Mouse (Mus musculus) Muller cell, postnatal 12 days (primary cell): Measurements from ENCODE around the gene Kif14.
A peak's percentile ranks its signal among the peaks of the same experiment; 100 is the strongest.
"Not testable (repeated sequence)": the region's sequence is repeated elsewhere in the genome, so short reads cannot be mapped to it uniquely, and the experiment has no call there.

ENCODE experiments used
- DNase-seq: peaks from one replicate; pipeline ENCODE4 v3.0.0-alpha.2; 2015; ENCODE audit errors: inconsistent ontology term

The Kif14 gene

DNA sequence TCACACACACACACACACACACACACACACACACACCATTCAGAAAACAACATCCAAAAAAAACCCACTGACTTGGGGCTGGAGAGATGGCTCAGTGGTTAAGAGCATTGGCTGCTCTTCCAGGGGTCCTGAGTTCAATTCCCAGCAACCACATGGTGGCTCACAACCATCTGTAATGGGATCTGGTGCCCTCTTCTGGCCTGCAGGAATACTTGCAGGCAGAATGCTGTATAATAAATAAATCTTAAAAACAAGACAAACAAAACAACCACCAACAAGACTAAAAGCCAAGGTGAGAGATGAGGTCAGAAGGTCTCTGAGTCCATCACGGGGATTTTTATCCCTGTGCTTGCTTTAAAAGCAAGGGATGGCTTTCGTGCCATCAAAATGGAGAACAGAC, 90.5 kb downstream of the Kif14 start:
- DNase-seq: not testable (repeated sequence)

DNA sequence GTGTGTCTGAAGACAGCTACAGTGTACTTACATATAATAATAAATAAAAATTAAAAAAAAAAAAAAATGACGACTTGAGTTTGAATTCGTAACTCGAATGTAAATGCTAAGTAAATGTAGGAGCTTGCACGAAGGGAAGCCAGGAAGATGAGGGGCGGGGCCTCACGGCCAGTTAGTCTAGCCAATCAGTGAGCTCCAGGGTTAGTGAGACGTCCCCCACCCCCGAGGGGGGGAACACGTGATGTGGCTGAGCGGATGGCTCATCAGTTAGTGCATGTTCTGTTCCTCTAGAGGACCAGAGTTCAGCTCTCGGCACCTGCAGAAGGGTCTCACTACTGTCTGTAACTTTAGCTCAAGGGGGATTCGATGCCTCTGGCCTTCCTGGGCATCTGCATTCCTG, 91.3 kb downstream of the Kif14 start:
- DNase-seq: no peak

DNA sequence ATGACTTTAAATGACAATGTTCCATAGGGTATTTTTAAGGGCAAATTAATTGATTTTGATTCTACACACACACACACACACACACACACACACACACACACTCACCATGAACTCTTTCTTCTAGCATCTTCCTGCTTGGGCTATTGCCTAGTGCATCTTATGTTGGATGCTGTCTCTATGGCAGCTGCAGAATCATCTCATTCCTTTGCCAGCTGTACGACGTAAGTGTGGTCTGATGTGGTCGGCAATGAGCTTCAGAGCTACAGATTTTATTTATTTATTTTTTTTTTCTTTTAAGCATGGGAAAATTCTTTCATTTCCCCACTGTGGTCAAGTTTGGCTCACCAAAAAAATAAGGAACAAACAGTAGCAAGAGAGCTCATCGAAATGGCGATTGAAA, 92.6 kb downstream of the Kif14 start:
- no peak for DNase-seq

DNA sequence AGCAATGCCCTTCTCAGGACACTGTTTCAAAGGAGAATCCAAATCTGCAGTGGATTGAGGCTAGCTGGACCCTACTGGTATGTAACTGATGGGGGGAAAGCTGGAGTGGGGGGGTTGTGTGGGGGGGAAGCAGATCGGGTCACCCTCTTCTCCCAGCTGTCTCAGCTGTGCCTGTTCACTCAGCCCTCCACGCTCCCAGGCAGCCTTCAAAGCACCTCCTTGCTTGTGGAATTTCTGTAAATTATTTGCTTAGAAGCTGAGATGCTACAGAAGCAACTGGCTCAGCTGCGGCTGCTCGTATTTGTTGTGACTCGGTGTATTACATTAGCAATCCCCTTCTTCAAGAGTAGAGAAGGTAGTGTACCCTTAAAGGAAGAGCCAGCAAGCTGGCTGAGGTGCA, 93.1 kb downstream of the Kif14 start:
- DNase-seq: no peak

GRCm38 (mm10) chr1:136559774-136560173, 93.6 kb downstream of the Kif14 start:
- no peak for DNase-seq

DNA sequence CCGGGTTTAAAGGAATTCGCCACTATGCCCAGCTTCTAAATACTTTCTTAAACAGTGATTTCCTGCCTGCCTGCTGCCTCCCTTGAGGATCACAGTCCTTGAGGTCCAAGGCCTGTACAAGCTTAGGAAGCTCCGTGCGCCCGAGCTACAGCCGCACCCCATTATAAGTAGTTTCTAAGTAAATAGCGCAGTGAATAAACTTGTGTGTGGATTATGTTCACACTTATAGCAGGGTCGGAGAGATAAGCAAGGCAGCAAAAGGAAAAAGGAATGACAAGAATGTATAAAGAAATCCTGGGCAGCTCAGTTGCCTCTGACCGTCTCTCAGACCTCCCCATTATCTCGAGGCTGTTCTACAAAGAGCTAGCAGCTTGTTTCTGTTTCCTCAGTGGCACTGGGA, 95.7 kb downstream of the Kif14 start:
- no peak for DNase-seq

DNA sequence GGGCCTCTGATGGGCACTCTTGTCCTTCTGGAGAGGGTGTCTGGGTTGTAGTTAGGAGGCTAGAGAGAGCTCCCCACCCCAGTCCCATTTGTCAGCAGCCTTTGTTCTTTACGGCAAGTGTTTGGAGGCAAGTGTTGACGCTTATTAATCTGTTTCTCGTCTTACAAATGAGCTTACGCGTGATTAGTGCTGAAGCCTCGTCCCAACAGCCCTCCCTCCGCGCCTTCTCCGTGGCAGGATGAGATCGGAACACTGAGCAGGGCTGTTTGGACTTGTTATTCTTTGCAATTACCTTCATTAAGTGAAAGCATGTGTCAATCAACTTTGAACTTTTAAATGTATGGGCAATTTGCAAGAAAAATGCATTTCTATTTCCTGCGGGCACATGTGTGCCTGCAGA, 97.0 kb downstream of the Kif14 start:
- DNase-seq: no peak

GRCm38 (mm10) chr1:136564963-136565362, 98.8 kb downstream of the Kif14 start:
- DNase-seq: no peak

DNA sequence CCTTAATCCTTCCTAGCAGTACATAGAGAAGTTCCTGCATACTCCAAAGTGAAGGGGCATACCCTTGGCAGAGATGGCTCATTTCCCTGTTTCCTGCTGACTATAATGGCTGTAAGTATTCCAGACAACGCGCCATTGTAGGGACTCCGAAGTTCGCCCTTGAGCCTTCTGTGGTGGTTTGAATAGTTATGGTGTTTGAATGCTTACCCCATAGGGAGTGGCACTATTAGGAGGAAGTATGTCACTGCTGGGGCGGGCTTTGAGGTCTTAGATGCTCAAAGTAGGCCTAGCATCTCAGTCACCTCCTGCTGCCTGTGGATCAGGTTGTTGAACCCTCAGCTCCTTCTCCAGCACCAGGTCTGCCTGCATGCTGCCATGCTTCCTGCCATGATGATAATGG, 100.2 kb downstream of the Kif14 start:
- DNase-seq: no peak

GRCm38 (mm10) chr1:136567641-136568040, 101.5 kb downstream of the Kif14 start:
- DNase-seq: peak; percentile 31

GRCm38 (mm10) chr1:136568738-136569194, 102.6 kb downstream of the Kif14 start:
- DNase-seq: no peak

GRCm38 (mm10) chr1:136569206-136569605, 103.1 kb downstream of the Kif14 start:
- no peak for DNase-seq

DNA sequence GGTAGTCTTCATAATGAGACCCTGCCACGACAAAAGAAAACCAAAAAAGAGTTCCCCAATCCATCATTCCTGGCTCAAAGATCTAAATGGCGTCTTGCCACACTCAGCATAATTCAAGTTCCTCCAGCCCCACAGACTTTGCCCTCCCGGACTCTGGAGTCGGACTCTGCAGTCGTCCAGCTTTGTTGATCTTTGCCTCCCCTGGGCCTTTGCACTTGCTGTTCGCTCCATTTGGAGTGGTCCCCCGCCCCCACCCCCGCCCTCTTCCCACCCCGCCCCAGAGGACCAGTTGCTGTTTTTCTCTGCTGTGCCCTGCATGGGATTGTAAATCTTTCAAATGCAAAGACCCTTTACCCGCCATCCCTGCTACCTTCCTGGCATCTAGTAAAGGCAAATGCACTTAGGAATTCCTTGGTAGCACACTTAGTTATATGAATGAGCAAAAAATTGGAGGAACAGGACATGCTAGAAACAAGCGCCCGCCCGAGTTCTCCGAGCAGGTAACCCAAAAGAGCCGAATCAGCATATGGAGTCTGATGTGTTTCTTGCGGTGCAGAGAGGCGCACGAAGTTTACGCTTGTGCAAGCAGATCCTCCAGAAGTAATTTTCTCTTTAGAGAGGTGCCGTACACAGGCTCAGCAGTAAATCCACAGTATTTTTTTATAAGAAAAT, 103.6 kb downstream of the Kif14 start:
- DNase-seq: no peak

DNA sequence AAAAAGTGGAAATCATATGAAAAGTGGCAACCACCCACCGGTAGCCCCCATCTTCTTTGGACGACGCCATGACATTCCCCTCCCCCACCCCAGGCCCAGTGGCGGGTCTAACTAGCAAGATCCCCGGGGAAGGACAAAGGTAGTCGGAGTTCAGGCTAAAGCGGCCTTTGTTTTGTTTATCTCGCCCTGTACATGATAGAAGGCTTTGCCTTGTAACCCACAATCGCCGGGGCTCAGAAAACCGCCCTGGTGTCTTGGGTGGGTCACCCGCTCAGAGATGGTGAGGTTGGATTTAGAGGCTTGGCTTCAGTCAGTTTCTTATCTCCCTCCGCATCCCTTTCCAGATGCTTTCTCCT, 104.1 kb downstream of the Kif14 start:
- DNase-seq: no peak

DNA sequence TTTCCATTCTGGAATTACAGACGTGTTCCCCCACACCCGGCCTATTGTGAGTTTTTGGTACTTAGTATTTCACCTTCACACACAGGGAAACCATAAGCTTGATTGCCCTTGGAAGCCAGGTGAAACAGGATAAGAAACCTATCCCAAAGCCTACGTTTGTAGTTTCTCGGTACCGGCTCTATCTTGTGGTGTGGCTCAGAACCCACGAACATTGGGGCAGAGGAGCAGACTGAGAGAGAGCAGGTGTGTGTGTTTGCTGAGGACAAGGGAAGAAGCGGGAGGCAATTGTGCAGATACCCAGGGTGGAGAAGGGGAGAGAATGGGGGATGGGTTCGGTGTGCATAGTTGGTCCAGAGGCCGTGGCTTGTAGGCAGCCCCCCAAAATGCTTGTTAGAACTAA, 104.8 kb downstream of the Kif14 start:
- no peak for DNase-seq

DNA sequence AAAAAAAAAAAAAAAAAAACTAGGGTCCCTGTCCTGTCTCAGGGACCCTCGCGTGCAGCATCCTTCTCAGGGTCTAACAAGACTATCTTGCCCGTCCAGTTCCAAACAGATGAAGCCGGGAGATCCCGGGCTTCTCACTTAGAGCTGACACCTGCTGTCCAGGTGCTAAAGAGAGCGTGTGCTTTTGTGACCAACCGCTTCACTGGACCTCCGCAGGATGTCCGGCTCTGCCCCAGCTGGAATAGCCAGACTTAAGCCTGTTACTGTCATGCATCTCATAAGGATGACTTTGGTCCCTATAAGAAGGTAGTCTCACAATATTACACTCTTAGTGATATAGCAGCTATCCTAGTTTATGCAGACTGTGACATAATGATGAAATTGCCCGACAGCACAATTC, 105.4 kb downstream of the Kif14 start:
- DNase-seq: no peak

GRCm38 (mm10) chr1:136577890-136578663, 111.9 kb downstream of the Kif14 start:
- no peak for DNase-seq

DNA sequence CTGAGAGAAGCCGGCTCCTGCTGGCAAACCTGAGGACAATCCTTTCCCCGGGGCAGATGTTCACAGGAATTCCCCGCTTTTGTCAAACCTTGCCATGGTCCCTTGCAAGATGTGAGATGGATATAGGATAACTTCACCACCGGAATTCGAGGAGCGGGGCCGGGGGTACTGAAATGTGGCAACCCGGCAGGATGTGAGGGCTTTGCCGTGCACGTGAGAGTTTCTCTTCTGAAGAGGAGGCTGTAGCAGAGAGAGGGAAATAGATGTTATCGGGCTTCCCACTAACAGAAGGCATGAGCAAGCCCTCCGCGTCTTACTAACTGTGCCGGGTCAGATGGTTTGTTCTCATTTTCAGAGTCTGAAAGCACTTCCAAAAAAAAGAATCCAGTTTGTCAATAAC, 113.2 kb downstream of the Kif14 start:
- no peak for DNase-seq

- no peak for DNase-seq
Observed at GRCm38 (mm10) chr1:136580266-136580665, 114.1 kb downstream of the Kif14 start.
